Mouse (Mus musculus) forebrain, embryonic 11.5 days (tissue): ENCODE results near the gene Flywch2. TPM values are rescaled to one million over a fixed set of nuclear protein-coding genes. Genes with fewer than 3 reads are reported as not detected.

Experiments
- ATAC-seq: fragments of 200-750 bp; cut with Nextera tagmentation; replicated peaks from 2 replicates; pipeline ENCODE4 v1.8.0; 2017; ENCODE audit warnings: moderate TSS enrichment; ENCODE audit not compliant: low FRiP score
- DNase-seq: peaks from one replicate; pipeline ENCODE4 v3.0.0-alpha.2; 2017; ENCODE audit warnings: low spot score
- H3K27ac ChIP-seq: fragments of 300-500 bp; sonication (generic); 2 replicates; pipeline ENCODE4 v1.5.1; 2014; ENCODE audit warnings: low read depth, low read length
- H3K27me3 ChIP-seq: fragments of 300-500 bp; sonication (generic); 2 replicates; pipeline ENCODE4 v1.6.1; 2014; ENCODE audit warnings: mild to moderate bottlenecking, low read length, mixed read lengths; ENCODE audit not compliant: control insufficient read depth, insufficient read depth
- H3K36me3 ChIP-seq: fragments of 300-500 bp; sonication (generic); 2 replicates; pipeline ENCODE4 v1.6.1; 2014; ENCODE audit warnings: mild to moderate bottlenecking, low read length, moderate library complexity, mixed read lengths; ENCODE audit not compliant: control insufficient read depth, insufficient read depth
- H3K4me1 ChIP-seq: fragments of 300-500 bp; sonication (generic); replicated peaks from 2 replicates; pipeline ENCODE4 v1.6.1; 2014; ENCODE audit warnings: low read length, mixed read lengths; ENCODE audit not compliant: control insufficient read depth, insufficient read depth
- H3K4me2 ChIP-seq: fragments of 300-500 bp; sonication (generic); 2 replicates; pipeline ENCODE4 v1.6.1; 2014; ENCODE audit warnings: low read depth, mild to moderate bottlenecking, low read length, moderate library complexity, mixed read lengths; ENCODE audit not compliant: severe bottlenecking
- H3K4me3 ChIP-seq: fragments of 300-500 bp; sonication (generic); 2 replicates; pipeline ENCODE4 v1.5.1; 2014; ENCODE audit warnings: low read depth, low read length
- H3K9ac ChIP-seq: fragments of 300-500 bp; sonication (generic); 2 replicates; pipeline ENCODE4 v1.6.1; 2014; ENCODE audit warnings: low read length
- H3K9me3 ChIP-seq: fragments of 300-500 bp; sonication (generic); 2 replicates; pipeline ENCODE4 v1.6.1; 2016; ENCODE audit warnings: low read length, mixed read lengths; ENCODE audit not compliant: control insufficient read depth
- WGBS: fragments of 180-500 bp; shearing (Covaris S2); extraction: QIAGEN DNeasy Blood & Tissue Kit; methylation state at CpG from one replicate; pipeline ENCODE4 v1.1.7; 2014; 5-methylcytosine and 5-hydroxymethylcytosine counted together
- polyA plus RNA-seq: library from polyadenylated mRNA; unstranded; fragments of >200 nt; fragmentation: Nextera tagmentation; extraction: Ambion mirVana; gene quantifications from 2 replicates; pipeline ENCODE4 v1.2.1, GENCODE M21; 2014

Flywch2 gene
- 22.0 and 28.7 TPM in 2 replicates for polyA plus RNA-seq

- H3K9ac ChIP-seq, result peak within 1 kb of the TSS; percentile 51
- ATAC-seq (peak; percentile 73), DNase-seq (peak; percentile 83)
- 2% methylated on average over 43 of the region's 43 CpGs for WGBS
- 0 out of 2 replicates have a peak within 1 kb of the TSS, but pooled peaks have one; percentile 12 for H3K27ac ChIP-seq
- H3K36me3 ChIP-seq, result no peaks in the 10 kb centered on the region
- peak within 1 kb of the TSS; percentile 58 for H3K4me2 ChIP-seq
- peak within 1 kb of the TSS; percentile 40 for H3K4me3 ChIP-seq
- H3K4me1 ChIP-seq, result peaks cover 6% of the 10 kb centered on the region; the same call in 1 of the 2 replicates
- H3K27me3 ChIP-seq, result no peaks in the 10 kb centered on the region
- no peaks in the 10 kb centered on the region for H3K9me3 ChIP-seq
These were observed at the start of gene Flywch2 for GRCm38 (mm10) chr17:23785561-23786471. TSS of gene Flywch2 (minus strand) at chr17:23786081.

GRCm38 (mm10) chr17:23831201-23831600 is 45.3 kb upstream of the Flywch2 start:
- peaks cover 8% of the 10 kb centered on the region; the same call in 1 of the 2 replicates for H3K4me1 ChIP-seq
- H3K36me3 ChIP-seq, result peaks cover 3% of the 10 kb centered on the region; the same call in 1 of the 2 replicates
- no peaks in the 10 kb centered on the region; the same call in 1 of the 2 replicates for H3K27me3 ChIP-seq
- H3K9me3 ChIP-seq, result no peaks in the 10 kb centered on the region
- DNase-seq, result no peak
- no peak overlapping the region for H3K4me3 ChIP-seq
- H3K4me2 ChIP-seq, result no peak overlapping the region
- H3K9ac ChIP-seq, result no peak overlapping the region
- 93% methylated on average over 1 of the region's 1 CpGs for WGBS
- ATAC-seq, result no peak
- no peak overlapping the region for H3K27ac ChIP-seq

- no peaks in the 10 kb centered on the region for H3K9me3 ChIP-seq
- H3K4me3 ChIP-seq, result peak within 1 kb of the TSS; percentile 45
- H3K36me3 ChIP-seq, result peaks cover 20% of the 10 kb centered on the region; the same call in 1 of the 2 replicates
- H3K27me3 ChIP-seq, result no peaks in the 10 kb centered on the region; the same call in 1 of the 2 replicates
- ATAC-seq (peak; percentile 93), DNase-seq (peak; percentile 95)
- peak within 1 kb of the TSS; percentile 85 for H3K27ac ChIP-seq
- 1% methylated on average over 40 of the region's 42 CpGs for WGBS
- H3K4me2 ChIP-seq, result peak within 1 kb of the TSS; percentile 65
- peaks cover 8% of the 10 kb centered on the region; the same call in 1 of the 2 replicates for H3K4me1 ChIP-seq
- peak within 1 kb of the TSS; percentile 67 for H3K9ac ChIP-seq
These were observed 43.3 kb upstream of the Flywch2 start, which contains the start of gene Elob for GRCm38 (mm10) chr17:23829064-23829619. TSS of gene Elob (minus strand) at chr17:23829136.

GRCm38 (mm10) chr17:23828271-23829001 is 42.6 kb upstream of the Flywch2 start:
- no peaks in the 10 kb centered on the region; the same call in 1 of the 2 replicates for H3K27me3 ChIP-seq
- peak overlapping the region; percentile 45 for H3K4me3 ChIP-seq
- WGBS, result under 1% methylated on average over 47 of the region's 47 CpGs
- peak overlapping the region; percentile 67 for H3K9ac ChIP-seq
- H3K4me2 ChIP-seq, result peak overlapping the region; percentile 65
- DNase-seq (peak; percentile 84), ATAC-seq (peak; percentile 81)
- peaks cover 25% of the 10 kb centered on the region; the same call in 1 of the 2 replicates for H3K36me3 ChIP-seq
- no peaks in the 10 kb centered on the region for H3K9me3 ChIP-seq
- peak overlapping the region; percentile 8 for H3K27ac ChIP-seq
- H3K4me1 ChIP-seq, result peaks cover 8% of the 10 kb centered on the region; the same call in 1 of the 2 replicates

- Histone ChIP-seq H3K27ac (no peak overlapping the region), H3K4me3 (no peak overlapping the region), H3K4me2 (no peak overlapping the region), H3K36me3 (peaks cover 45% of the 10 kb centered on the region), H3K9me3 (no peaks in the 10 kb centered on the region), H3K4me1 (peaks cover 8% of the 10 kb centered on the region; the same call in 1 of the 2 replicates), H3K9ac (no peak overlapping the region), H3K27me3 (no peaks in the 10 kb centered on the region)
- no peak for ATAC-seq
- no peak for DNase-seq
- 89% methylated on average over 4 of the region's 4 CpGs for WGBS
These were observed 39.7 kb upstream of the Flywch2 start for GRCm38 (mm10) chr17:23825591-23825990.

GRCm38 (mm10) chr17:23823614-23824013 is 37.7 kb upstream of the Flywch2 start:
- H3K36me3 ChIP-seq, result peaks cover 64% of the 10 kb centered on the region
- H3K4me2 ChIP-seq, result no peak overlapping the region
- no peak overlapping the region for H3K9ac ChIP-seq
- ATAC-seq, result peak; percentile 31; the same call in 1 of the 2 replicates
- H3K9me3 ChIP-seq, result peaks cover 8% of the 10 kb centered on the region; the same call in 1 of the 2 replicates
- no peak overlapping the region for H3K27ac ChIP-seq
- no peak overlapping the region for H3K4me3 ChIP-seq
- DNase-seq, result no peak
- peaks cover 8% of the 10 kb centered on the region; the same call in 1 of the 2 replicates for H3K4me1 ChIP-seq
- 95% methylated on average over 12 of the region's 12 CpGs for WGBS
- no peaks in the 10 kb centered on the region for H3K27me3 ChIP-seq

GRCm38 (mm10) chr17:23823018-23823417 is 37.1 kb upstream of the Flywch2 start:
- Histone ChIP-seq H3K36me3 (peaks cover 70% of the 10 kb centered on the region), H3K9me3 (peaks cover 14% of the 10 kb centered on the region; the same call in 1 of the 2 replicates), H3K4me3 (no peak overlapping the region), H3K4me2 (no peak overlapping the region), H3K27ac (no peak overlapping the region), H3K4me1 (peaks cover 8% of the 10 kb centered on the region; the same call in 1 of the 2 replicates), H3K27me3 (no peaks in the 10 kb centered on the region), H3K9ac (no peak overlapping the region)
- no peak for ATAC-seq
- no peak for DNase-seq
- 90% methylated on average over 16 of the region's 16 CpGs for whole genome bisulfite sequencing

- Histone ChIP-seq H3K4me3 (no peak overlapping the region), H3K9ac (no peak overlapping the region), H3K9me3 (peaks cover 17% of the 10 kb centered on the region; the same call in 1 of the 2 replicates), H3K27me3 (no peaks in the 10 kb centered on the region), H3K4me1 (0 out of 2 replicates have a peak, but pooled peaks cover under 1% of the 10 kb centered on the region), H3K27ac (no peak overlapping the region), H3K4me2 (no peak overlapping the region), H3K36me3 (peaks cover 80% of the 10 kb centered on the region)
- no peak for ATAC-seq
- no peak for DNase-seq
- 86% methylated on average over 6 of the region's 6 CpGs for WGBS
These were observed 36.2 kb upstream of the Flywch2 start for GRCm38 (mm10) chr17:23822094-23822493.
